Comparison of ENCODE assay signal across 8 mouse cellular contexts in genomic region chr19:47320331-47320668, GRCm38 (mm10).
DNase-seq lines count a peak whose midpoint lies in the region; ATAC-seq and TF ChIP-seq lines count a peak whose summit lies in the region.

No protein-coding gene starts in this region.

- no peak for TF ChIP-seq POLR2A in ES-Bruce4 (IDR thresholded peaks at IDR 0.05; ENCODE audit: insufficient read depth, low read length)

- 7% methylated on average over 8 of the region's 8 CpGs for WGBS in heart, embryonic 10.5 days
- 13% methylated on average over 8 of the region's 8 CpGs for WGBS in limb, embryonic 12.5 days
- WGBS in stomach, embryonic 14.5 days: 24% methylated on average over 8 of the region's 8 CpGs

- no peak overlapping the region for H3K9ac ChIP-seq in ES-Bruce4 (ENCODE audit: low read depth, poor library complexity, severe bottlenecking)
- H3K9ac ChIP-seq in limb, embryonic 12.5 days (replicated peaks): peak overlapping the region; percentile 19; the same call in 1 of the 2 replicates
- H3K9ac ChIP-seq in stomach, embryonic 14.5 days (replicated peaks; ENCODE audit: low read depth, low read length): no peak overlapping the region

- no peaks in the 10 kb centered on the region for H3K27me3 ChIP-seq in ES-Bruce4 (ENCODE audit: control insufficient read depth, insufficient read depth, low read length, poor library complexity, severe bottlenecking)
- no peaks in the 10 kb centered on the region for H3K27me3 ChIP-seq in heart, embryonic 10.5 days (ENCODE audit: insufficient read depth, poor library complexity, severe bottlenecking)
- H3K27me3 ChIP-seq in limb, embryonic 12.5 days: no peaks in the 10 kb centered on the region
- H3K27me3 ChIP-seq in stomach, embryonic 14.5 days (ENCODE audit: control insufficient read depth, insufficient read depth, low read length): no peaks in the 10 kb centered on the region

- H3K27ac ChIP-seq in ES-Bruce4 (ENCODE audit: insufficient read depth, low read length): no peak overlapping the region
- peak overlapping the region; percentile 78 for H3K27ac ChIP-seq in heart, embryonic 10.5 days
- peak overlapping the region; percentile 85 for H3K27ac ChIP-seq in limb, embryonic 12.5 days
- peak overlapping the region; percentile 48; the same call in 1 of the 2 replicates for H3K27ac ChIP-seq in stomach, embryonic 14.5 days (ENCODE audit: low read length)

- no peaks in the 10 kb centered on the region for H3K36me3 ChIP-seq in ES-Bruce4 (ENCODE audit: control insufficient read depth, insufficient read depth, low read length, poor library complexity, severe bottlenecking)
- no peaks in the 10 kb centered on the region for H3K36me3 ChIP-seq in heart, embryonic 10.5 days
- no peaks in the 10 kb centered on the region for H3K36me3 ChIP-seq in limb, embryonic 12.5 days
- H3K36me3 ChIP-seq in stomach, embryonic 14.5 days (ENCODE audit: control insufficient read depth, insufficient read depth, low read length): no peaks in the 10 kb centered on the region

- TF ChIP-seq EP300 in ES-Bruce4 (IDR thresholded peaks at IDR 0.05; ENCODE audit: insufficient read depth, low read depth, low read length): 0 out of 2 replicates have a peak, but pooled peaks have one; percentile 30

- H3K4me2 ChIP-seq in limb, embryonic 12.5 days: peak overlapping the region; percentile 11; the same call in 1 of the 2 replicates
- 0 out of 2 replicates have a peak overlapping the region, but pooled peaks have one; percentile 15 for H3K4me2 ChIP-seq in stomach, embryonic 14.5 days (replicated peaks; ENCODE audit: low read depth, low read length)

- no peaks in the 10 kb centered on the region for H3K9me3 ChIP-seq in ES-Bruce4 (replicated peaks; ENCODE audit: control insufficient read depth, insufficient read depth, low read length, poor library complexity, severe bottlenecking)
- no peaks in the 10 kb centered on the region for H3K9me3 ChIP-seq in heart, embryonic 10.5 days
- H3K9me3 ChIP-seq in limb, embryonic 12.5 days: no peaks in the 10 kb centered on the region
- H3K9me3 ChIP-seq in stomach, embryonic 14.5 days (ENCODE audit: control insufficient read depth, low read depth, low read length): no peaks in the 10 kb centered on the region

- ATAC-seq in limb, embryonic 12.5 days (ENCODE audit: insufficient number of reproducible peaks, insufficient read depth, low FRiP score, low TSS enrichment, low read depth): no peak
- peak; percentile 5; the same call in 1 of the 2 replicates for ATAC-seq in stomach, embryonic 14.5 days (ENCODE audit: insufficient number of reproducible peaks, insufficient read depth, low FRiP score, low read depth)

- no peak for TF ChIP-seq CTCF in ES-Bruce4 (IDR thresholded peaks at IDR 0.05; ENCODE audit: low read depth, low read length)

- DNase-seq in embryo, embryonic 10 days (ENCODE audit: low spot score): peak; percentile 58
- DNase-seq in embryo, embryonic 9.5 days (ENCODE audit: extremely low spot score): no peak
- no peak for DNase-seq in heart, embryonic 10.5 days (ENCODE audit: low spot score)
- no peak for DNase-seq in T-cell, adult 2 months (ENCODE audit: low spot score)
- no peak for DNase-seq in left cerebral cortex, adult 18-20 months (ENCODE audit: low spot score in 2 of 2)

- H3K4me1 ChIP-seq in ES-Bruce4 (ENCODE audit: control insufficient read depth, insufficient read depth, low read length): peaks cover 21% of the 10 kb centered on the region
- H3K4me1 ChIP-seq in heart, embryonic 10.5 days: peaks cover 70% of the 10 kb centered on the region
- H3K4me1 ChIP-seq in limb, embryonic 12.5 days (replicated peaks): peaks cover 84% of the 10 kb centered on the region
- peaks cover 53% of the 10 kb centered on the region for H3K4me1 ChIP-seq in stomach, embryonic 14.5 days (ENCODE audit: control insufficient read depth, insufficient read depth, low read length)

- peak overlapping the region; percentile 3; the same call in 1 of the 2 replicates for H3K4me3 ChIP-seq in ES-Bruce4 (ENCODE audit: low read depth, low read length)
- H3K4me3 ChIP-seq in heart, embryonic 10.5 days: peak overlapping the region; percentile 23; the same call in 1 of the 2 replicates
- H3K4me3 ChIP-seq in limb, embryonic 12.5 days (replicated peaks): no peak overlapping the region
- no peak overlapping the region for H3K4me3 ChIP-seq in stomach, embryonic 14.5 days (ENCODE audit: low read depth, low read length)

Comparison
In these comparisons a context has a peak if more than half of its experiments do, and no peak if none do; other contexts are left out.
1. H3K4me3 ChIP-seq: peak in ES-Bruce4 (single experiment) and heart, embryonic 10.5 days (single experiment); none in limb, embryonic 12.5 days (single experiment) and stomach, embryonic 14.5 days (single experiment).